Mouse (Mus musculus): ENCODE results near the gene Dirc2.

The Dirc2 gene

DNA sequence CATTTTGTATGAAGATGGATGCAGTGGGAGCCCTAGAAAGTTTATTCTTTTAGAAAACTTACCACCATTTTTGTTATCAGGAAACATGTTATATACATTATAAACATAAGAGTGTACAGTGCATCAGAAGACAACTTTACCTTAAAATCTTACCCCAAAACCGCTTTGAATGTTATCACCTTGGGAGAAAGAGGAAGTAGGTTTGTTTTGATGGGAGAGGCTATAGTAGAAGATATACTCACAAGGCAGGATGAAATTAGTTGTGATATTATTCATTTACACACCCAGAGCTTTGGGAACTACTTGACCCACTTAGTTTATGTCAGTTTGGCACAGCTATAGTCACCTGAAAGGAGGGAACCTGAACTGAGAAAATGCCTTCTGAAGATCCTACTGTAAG lies 6.7 kb upstream of the Dirc2 start:
- ATAC-seq (ENCODE audit: low TSS enrichment), result no peak

- ATAC-seq (ENCODE audit: low TSS enrichment), result no peak
These were observed 3.4 kb upstream of the Dirc2 start for GRCm38 (mm10) chr16:35772598-35772997.

- no peak for ATAC-seq (ENCODE audit: low TSS enrichment)
These were observed 2.5 kb upstream of the Dirc2 start for GRCm38 (mm10) chr16:35771606-35772005.

- ATAC-seq (ENCODE audit: low TSS enrichment), result no peak
These were observed 2.0 kb upstream of the Dirc2 start for GRCm38 (mm10) chr16:35771141-35771540.

- ATAC-seq (ENCODE audit: low TSS enrichment), result peak; percentile 74
These were observed 912 bp upstream of the Dirc2 start, which contains the start of gene Hspbap1 for GRCm38 (mm10) chr16:35769878-35770657. TSS of gene Hspbap1 (plus strand) at chr16:35770375.

DNA sequence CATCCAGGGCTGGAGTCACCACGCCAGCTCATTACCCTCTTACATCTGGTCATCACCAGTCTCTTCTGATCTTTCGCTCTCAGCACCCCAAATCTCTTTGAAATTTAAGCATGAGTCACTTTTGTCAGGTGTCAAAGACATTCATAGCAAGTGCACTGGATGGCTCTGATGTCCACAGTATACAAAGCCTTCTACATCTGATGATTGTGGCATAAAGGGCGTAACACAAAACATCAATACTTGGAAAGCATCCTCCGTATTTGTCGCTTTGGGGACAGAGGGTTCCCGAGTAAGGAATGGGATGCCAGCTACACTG lies 729 bp downstream of the Dirc2 start:
- no peak for ATAC-seq (ENCODE audit: low TSS enrichment)

- no peak for ATAC-seq (ENCODE audit: low TSS enrichment)
These were observed 2.8 kb downstream of the Dirc2 start for GRCm38 (mm10) chr16:35766366-35766765.

GRCm38 (mm10) chr16:35765449-35765848 lies 3.7 kb downstream of the Dirc2 start:
- no peak for ATAC-seq (ENCODE audit: low TSS enrichment)

DNA sequence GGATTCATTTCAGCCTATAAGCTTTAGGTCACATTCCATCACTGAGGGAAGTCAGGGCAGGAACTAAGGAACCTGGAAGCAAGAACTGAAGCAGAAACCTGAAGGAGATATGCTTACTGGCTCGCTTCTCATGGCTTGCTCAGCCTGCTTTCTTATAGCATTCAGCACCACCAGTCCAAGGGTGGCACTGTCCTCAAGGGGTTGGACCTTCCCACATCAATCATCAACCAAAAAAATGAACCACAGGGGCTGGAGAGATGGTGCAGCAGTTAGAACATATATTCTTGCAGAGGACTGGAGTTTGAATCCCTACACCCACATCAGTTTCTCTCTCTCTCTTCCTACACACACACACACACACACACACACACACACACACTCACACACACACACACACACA lies 4.2 kb downstream of the Dirc2 start:
- no peak for ATAC-seq (ENCODE audit: low TSS enrichment)

DNA sequence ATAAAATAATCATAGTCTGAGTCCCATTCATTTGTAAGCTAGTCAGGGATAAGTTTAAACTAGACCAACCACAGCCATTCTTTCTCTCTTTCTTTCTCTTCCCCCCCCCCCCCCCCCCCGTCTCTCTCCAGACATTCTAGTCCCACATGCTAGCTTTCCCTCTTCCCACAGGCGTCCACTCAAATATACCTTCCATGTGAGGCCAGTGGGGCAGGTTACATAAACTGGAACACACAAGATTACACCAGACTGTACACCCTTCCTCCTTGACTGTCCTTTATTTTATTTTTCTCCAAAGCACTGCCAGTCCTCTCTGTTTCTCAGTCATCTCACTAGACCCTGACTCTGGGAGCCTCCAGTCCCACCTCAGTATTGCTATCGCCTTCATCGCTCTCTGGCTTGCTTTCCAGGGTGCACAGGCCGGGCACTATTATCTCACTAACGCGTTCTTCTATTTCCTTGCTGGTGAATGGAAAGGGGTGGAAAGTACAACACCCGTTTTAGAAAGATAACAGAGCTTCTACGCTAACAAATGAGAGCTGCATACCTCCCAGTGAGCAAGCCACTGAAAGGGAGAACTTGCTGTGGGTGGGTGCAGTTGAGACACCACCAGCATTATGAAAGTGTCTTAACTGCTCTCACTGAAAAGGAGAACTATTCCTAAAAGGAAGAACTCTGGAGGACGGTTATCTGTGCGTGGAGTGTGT lies 5.4 kb downstream of the Dirc2 start:
- peak; percentile 82 for ATAC-seq (ENCODE audit: low TSS enrichment)

GRCm38 (mm10) chr16:35759401-35759800 lies 9.8 kb downstream of the Dirc2 start:
- ATAC-seq (ENCODE audit: low TSS enrichment), result no peak

DNA sequence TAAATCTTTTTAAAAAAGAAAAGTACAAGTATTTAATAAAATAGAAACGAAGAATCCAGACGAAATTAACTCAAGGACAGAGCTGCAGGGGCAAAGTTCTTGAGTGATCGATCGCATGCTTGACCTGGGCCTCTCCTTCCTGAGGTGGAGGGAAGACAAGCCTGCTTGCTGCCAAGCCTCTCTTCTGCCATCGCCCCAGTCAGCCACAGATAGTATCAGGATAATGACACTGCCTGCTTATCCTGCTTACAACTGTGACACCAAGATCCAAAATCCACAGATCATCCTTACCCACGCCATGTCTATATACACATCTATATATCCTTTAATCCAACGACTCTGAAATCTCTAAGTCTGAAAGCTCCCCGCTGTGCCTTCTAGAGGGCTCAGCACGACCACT lies 12.5 kb downstream of the Dirc2 start:
- ATAC-seq (ENCODE audit: low TSS enrichment), result no peak

- ATAC-seq (ENCODE audit: low TSS enrichment), result peak; percentile 81
These were observed 13.4 kb downstream of the Dirc2 start for GRCm38 (mm10) chr16:35755502-35756334.

DNA sequence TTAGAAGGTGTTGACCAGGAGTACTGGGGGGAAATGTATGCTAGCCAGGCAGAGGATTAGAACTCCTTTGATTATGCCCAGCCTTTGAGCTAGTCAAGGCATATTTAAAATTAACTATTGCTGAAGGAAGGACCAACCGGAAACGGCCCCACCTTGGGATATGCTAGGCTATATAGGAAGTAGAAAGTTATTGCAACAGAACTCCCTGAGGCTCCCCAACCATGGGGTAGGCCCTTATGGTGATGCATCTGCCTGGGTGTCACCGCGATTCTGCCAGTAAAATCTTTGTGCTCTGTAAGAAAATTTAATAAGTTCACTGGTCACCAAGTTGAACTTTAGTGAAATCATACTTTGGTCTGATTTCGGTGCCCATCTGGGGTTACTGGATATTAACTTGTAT lies 15.2 kb downstream of the Dirc2 start:
- no peak for ATAC-seq (ENCODE audit: low TSS enrichment)

GRCm38 (mm10) chr16:35751841-35752240 lies 17.3 kb downstream of the Dirc2 start:
- ATAC-seq (ENCODE audit: low TSS enrichment), result no peak

- ATAC-seq (ENCODE audit: low TSS enrichment), result no peak; the same call in 1 of the 2 replicates
These were observed 19.8 kb downstream of the Dirc2 start for GRCm38 (mm10) chr16:35749385-35749784.

- ATAC-seq (ENCODE audit: low TSS enrichment), result no peak
These were observed 20.9 kb downstream of the Dirc2 start for GRCm38 (mm10) chr16:35748237-35748603.

GRCm38 (mm10) chr16:35747417-35748236 lies 21.5 kb downstream of the Dirc2 start:
- peak; percentile 48; the same call in 1 of the 2 replicates for ATAC-seq (ENCODE audit: low TSS enrichment)

- ATAC-seq (ENCODE audit: low TSS enrichment), result no peak
These were observed 26.8 kb downstream of the Dirc2 start for GRCm38 (mm10) chr16:35742251-35742937.

DNA sequence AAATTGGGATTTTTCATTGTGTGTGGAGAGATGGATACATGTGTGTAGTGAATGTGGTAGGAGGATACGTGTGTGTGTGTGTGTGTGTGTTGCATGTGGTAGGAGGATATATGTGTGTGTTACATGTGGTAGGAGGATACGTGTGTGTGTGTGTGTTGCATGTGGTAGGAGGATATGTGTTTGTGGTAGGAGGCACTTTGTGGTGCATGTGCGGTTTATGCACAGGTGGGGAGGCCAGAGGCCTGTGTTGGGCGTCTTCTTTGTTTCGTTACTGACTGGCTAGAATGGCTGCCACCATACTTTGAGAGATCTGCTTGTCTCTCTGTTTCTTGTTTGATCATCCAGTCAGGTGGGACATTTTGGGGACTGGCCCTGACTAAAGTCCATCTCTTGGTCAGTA lies 27.5 kb downstream of the Dirc2 start:
- ATAC-seq (ENCODE audit: low TSS enrichment), result no peak

GRCm38 (mm10) chr16:35740943-35741342 lies 28.2 kb downstream of the Dirc2 start:
- ATAC-seq (ENCODE audit: low TSS enrichment), result peak; percentile 64
